Mouse (Mus musculus): ENCODE results near the gene Nxf3.

The Nxf3 gene

DNA sequence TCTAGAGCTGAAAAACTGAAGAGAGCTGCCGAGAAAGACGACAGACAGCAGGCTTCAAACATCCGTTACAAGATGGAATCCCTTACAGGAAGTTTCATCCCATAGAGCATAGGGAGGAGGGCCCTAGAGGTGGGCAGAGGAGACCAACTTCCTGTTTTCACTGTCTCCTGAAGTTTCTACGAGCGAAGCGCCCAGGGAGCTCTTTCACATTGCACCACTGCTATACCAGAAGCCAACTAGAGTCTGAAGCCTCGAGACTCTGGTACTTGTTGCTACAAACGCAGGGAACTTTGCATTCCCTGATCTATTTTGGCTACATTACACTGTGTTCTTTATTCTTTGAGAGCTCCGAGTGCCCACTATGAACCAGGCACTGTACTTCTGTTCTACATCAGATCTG is at the start of gene Nxf3:
TSS of gene Nxf3 (minus strand) at position 101 of the 400 bp plus-strand sequence.
- no peak for DNase-seq

DNA sequence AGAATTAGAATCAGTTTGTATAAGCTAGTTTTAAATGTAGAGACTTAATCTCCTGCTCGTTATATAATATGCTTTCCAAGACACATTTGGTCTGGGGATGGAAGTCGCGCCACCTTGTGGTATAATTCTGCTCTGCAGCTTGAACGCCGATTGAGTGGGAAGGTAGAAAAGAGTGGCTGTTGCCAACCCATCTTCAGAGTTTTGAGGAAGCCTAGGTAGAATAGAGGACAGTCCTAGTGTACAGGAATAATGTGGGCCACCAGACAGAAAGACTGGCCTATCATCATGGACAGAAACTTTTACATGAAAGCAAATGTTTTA is 42.6 kb upstream of the Nxf3 start:
- peak; percentile 19 to 59 for DNase-seq

DNA sequence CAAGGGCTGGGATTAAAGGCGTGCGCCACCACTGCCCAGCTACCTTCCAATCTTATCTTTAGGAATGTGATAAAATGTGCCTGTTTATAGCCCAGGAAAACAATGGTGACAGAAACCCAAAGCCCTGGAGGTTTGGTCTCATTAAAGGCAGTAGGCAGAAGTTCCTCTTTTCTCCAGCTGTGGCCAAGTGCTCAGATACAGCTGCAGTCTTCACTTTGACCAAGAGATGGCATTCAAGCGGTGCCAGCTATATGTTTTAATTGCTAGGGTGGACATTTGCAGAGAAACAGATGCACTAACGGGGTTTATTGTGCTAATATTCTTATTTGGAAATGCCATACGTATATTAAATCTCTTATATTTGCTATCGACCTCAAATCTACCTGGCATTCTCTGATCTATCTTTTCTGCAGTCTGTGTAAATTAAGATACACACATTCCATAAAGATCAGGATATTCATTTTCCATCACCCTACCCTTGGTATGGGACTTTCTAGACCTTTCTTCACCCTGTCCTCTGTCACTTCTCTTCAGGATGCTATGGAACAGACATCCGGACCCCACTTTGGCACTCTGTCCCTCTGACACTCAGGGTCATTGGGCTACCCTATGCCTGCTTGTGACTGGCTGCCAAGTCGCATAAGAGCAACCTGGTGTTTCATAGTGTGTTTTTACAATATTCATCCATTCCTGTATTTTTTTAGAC is 42.1 kb upstream of the Nxf3 start:
- DNase-seq, result no peak

DNA sequence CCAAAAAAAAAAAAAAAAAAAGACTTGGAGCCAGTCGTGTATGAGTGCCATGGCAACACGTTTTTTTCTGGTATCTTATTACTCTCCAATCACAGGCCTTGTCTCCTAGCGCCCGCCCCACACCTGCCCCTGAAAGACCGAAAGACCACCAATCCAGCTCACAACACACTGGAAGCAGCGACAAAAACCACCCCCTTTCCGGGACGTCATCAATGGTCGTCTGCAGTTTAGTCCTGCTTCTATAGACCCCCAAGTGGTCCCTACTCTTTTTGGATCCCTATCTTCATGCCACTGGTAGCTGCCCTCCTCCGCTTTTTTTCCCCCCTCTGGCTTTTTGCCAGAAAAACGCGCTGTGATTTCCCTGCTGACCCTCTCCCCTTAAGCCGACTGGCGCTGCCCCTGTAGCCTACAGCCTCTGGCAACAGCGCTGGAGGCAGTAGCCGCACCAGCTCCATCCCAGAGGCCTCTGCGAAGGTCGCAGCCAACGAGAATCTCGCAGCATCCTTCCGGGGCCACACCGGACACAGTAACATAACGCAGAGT is 30.4 kb upstream of the Nxf3 start:
- no peak for DNase-seq

DNA sequence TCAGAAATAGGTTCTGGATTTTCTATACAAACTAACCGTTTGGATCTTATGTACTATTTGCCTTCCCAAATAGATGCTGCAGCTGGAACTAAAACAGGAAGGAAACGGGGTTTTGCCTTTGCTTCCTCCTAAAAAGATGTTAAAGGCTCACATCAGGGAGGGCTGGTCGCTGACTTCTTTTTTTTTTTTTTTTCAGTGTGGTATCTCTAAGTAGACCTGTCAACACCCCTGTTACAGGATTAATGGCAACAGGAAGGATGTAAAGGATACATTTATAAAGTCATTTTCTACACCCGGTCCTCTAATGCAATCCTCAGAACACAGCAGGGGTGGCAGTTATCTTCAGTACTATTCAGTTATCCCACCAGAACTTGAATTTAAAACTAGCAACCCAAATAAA is 30.0 kb upstream of the Nxf3 start:
- no peak for DNase-seq

DNA sequence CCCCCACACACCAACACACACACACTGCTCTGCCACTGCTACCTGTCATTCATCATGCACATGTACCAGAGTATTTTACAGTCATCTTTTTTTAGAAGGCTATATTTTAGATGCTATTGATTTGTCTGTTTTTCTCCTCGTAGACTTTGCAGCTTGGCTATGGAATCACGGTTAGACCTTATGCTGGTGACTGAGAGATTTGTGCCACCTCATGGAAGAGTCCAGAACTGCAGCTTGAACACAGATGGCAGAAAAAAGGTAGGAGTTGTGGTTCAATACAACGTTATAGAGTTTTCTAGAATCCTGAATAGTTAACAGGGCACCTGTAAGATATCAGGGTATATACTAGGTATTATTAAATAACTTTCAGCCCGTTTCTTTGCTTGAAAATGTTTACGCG is 22.9 kb upstream of the Nxf3 start:
- peak; percentile 9 to 70 for DNase-seq

DNA sequence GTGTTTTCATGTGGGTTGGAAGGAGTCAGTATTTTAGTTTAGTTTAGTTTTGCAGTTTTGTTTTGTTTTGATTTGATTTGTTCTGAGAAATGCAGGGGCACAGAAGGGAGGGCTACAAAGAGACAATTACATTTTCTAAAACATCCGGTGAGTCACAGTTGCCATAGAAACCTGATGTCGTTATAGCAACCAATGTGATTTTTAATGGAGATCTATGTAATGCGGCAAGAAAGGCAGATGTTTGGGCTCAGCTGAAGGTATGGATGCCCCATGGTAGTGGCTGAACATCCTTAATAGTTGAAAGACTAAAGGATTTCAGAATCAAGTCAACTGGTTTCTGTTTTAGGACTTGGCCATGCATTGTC is 19.7 kb upstream of the Nxf3 start:
- no peak for DNase-seq

DNA sequence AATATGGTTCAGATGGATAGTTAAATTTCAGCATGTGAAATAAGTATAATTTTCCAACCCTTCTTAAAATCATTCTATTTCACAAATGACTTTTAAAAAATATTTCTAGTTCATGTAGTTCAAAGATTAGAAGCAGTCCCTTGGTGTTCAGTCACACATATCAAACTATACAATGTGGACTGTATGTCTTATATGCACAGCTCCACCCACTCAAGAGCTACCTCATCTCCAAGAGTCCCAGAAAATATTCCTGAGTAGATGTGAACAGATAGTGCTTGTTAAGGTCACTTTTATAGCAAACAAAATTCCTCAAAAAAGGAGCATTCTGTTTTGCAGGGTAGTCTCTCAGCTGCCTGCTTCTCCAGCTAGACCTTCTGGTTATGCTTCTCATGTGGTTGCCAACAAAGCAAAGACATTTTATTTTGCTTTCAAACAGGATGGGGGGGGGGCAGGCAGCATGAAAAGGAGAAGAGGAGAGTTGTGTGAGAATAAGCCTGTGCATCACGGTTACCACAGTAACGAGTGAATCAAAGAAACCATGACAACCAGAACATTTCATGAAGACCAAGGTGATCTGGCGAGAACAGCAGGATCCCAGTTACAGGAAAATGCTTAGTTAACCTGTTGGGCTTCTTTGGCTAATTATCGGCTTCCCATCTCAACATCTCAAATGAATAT is 19.1 kb upstream of the Nxf3 start:
- no peak for DNase-seq

DNA sequence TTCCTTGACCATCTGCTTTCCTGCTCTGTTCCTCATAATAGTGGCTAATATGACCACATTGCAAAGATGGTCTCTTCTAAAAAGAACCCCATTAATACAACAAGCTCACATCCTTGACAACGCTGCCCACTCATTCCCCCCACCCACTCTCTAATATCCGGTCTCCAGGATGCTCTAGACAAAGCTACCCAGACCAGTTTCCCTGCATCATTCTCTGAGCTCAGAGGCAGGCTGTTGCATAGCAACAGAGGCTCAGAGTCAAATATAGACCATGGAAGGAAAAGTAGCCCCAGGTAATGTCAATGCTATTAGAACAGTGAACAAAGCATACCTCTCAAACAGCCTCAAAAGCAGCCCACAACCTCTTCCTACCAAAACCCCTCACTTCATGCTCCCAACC is 9.4 kb upstream of the Nxf3 start:
- no peak for DNase-seq

DNA sequence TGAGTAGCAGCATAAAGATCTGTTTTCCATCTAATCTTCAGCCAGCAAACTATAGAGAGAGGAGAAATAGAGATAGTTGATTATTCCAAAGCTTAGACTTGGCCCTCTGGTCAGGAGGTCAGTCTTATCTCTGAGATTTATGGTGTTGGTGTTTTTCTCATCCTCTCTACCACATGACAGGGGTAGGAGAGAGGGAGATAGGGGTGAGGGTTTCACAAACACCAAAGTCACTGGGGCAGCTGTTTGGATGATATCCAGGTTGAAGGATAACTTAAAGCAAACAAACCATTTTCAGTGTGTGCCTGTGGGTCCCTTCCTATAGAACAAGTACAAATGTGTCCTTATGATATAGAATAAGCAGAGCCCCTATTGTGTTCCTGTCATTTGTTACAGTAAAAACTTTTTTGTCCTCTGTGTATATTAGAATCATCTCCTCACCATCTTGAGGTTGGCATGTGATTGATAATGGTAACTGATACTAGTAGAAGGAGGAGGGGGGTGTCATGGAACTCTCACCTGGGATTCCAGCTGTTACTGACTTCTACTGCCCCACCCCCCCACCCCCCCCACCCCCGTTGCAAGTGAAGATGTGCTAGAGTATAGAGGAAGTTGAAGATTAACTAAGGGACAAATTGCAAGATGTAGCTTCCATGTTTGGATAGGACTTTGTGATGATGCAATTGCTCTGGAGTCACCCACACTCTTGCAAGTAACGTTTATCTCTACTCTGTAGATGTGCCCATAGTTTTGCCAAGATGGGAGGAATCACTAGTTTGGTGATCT is 7.6 kb upstream of the Nxf3 start:
- DNase-seq, result no peak

DNA sequence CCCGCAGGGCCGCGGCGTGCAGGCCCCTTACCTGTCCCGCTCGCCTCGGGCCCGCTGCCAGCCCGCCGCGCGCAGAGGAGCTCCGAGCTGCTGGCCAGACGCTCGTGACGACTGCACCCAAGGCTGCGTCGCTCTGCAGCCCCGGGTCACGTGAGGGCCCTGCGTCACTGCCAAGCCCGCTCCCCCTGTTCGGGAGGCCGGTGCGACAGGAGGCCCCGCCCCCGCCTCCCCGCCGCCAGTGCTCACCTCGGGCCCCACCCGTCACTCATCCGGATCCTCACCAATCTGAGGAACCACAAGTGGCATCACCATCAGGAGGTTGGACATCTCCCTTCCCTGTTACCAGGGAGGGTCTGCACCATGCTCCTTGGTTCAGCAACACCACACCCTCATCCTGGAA is 17.0 kb downstream of the Nxf3 start, which contains the start of gene Bex2:
TSS of gene Bex2 (minus strand) at position 217 of the 400 bp plus-strand sequence.
- DNase-seq, result peak in 1 of 2 experiments; percentile 1

DNA sequence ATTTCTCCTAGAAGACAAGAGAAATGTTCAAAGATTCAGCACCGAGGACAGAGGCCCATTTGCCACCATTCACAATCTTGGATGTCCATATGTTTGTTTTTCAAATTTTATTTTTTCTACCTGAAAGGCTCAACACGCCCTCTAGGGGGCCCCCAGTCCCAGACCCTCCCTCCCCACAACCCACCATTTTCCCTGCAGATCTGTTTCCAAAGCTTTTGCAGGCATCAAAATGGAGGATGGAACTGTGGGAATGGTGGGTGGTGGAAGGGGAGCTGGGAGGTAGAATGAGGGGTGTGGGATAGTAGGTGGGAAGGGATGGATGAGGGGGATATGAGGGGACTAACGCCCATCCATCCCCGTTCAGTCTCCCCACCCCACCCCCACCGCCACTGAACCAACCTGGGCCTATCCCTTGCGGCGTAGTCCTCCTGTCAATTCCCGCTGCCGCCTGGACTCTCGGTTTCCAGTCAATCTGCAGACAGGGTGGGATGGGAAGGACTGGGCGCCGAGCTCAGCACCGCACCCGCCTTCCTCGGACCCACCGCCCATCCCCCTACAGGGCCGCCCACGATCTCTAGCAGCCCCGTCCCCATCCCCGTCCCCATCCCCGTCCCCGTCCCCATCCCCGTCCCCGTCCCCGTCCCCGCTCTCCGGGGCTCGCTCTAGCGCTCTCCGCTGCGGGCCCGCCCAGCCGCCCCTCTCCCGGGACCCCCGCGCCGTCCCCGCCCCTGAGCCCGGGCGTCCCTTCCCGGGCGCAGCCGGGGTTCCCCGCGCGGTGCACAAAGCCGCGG is 17.7 kb downstream of the Nxf3 start:
- peak in 1 of 2 experiments; percentile 4 for DNase-seq

DNA sequence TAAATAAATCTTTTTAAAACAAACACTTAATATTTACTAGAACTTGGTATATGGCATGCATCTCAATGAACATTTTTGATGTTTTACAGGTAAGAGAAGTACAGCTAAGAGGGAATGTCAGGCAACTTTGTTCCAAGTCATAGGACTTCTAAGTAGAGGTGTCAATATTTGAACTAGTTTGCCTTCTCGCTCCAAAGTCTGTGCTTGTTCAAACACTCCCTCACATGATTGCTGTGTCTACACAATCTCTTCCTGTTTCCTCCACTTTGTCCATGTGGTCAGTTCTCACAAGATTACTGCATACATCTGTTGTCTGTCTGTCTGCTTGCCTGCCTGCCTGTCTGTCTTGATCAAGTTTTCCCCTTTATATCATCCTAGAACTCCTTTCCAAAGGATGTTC is 24.4 kb downstream of the Nxf3 start:
- no peak for DNase-seq

DNA sequence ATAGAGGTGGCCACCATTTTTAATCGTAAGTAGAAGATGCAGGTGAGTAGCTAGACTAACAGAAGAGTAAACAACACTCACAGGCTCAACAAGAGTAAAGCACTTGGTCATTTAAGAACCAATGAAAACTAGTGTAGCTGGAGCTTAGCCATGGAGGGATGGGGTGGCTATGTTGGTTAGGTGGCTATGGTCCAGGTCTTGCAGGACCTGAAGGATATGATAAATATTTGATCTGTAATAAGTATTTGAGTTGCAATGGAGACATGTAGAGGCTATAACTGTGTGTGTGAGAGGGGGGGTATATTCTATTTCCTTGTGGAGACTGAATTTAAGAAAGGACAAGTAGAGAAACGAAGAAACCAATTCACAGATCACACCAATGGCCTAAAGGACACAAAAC is 33.8 kb downstream of the Nxf3 start:
- DNase-seq, result no peak

DNA sequence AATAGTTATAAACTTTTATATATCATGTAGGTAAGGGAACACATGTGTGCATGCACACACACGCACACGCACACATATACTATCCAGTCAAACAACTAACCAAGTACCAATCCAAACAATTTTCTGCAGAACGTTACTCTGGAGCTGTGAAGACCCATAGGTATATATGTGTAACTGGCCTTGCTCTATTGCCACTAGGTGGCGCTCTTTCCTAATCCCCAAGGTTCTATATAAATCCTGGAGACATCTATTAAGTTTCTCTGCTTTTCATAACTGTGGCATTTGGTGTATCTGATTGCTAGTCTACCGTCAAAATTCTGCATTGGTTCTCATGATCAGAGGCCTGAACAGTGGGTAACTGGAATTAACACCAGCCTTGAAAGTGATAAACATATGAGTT is 37.5 kb downstream of the Nxf3 start:
- peak; percentile 59 to 70 for DNase-seq

DNA sequence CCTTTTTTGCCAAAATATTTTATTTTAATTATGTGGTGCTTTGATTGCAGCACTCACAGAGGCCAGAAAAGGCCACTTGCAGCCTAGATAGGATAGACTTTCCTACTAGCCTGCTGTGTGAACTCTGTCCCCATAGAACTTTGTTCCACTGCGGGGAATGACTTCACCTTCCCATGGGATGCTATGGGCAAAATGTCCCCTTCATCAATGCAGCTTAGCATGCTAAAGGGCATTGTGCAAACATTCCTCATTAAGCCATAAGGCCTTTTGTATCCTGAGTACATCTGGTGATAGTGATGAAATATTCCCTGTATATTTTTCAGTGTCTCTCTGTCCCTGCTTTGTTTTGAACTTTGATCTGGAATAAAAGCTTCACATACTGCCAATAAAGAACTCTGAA is 41.3 kb downstream of the Nxf3 start:
- no peak for DNase-seq

DNA sequence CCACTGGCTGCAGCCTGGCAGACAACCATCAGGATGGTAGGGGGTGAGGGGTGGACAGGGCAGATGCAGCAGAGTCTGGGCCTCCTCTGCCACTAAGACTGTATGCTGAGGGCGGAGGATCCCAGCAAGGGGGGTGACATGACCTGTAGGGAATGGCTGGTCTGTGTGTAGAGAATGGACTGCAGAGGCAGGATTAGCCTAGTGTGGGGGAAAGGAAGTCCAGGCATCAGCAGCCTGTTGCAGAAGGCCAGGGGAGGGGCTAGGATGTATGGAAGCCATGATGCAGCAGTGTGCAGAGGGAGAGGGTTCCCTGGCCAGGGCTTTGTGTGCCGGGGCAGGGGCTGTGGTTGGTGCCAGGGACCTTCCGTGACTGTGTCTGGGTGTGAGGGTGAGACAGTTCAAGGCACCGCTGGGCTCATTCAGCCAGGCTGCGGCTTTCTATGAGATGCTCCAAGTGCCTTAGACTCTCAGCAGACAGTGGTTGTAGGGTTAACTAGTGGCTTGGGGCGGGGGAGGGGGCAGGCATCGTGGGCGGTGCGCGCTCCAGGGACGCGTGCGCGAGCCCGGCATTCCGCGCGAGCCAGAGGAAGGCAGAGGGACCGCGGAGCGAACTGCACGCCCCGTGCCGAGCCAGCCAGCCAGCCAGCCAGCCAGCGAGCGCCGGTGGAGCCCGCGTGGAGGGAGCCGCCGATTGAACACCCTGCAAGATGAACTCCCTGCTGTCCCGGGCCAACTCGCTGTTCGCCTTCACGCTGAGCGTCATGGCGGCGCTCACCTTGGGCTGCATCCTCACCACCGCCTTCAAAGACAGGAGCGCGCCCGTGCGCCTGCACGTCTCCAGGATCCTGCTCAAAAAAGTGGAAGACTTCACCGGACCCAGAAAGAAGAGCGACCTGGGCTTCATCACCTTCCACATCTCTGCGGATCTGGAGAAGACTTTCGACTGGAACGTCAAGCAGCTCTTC is 52.0 kb downstream of the Nxf3 start, which contains the start of gene Arxes1:
TSS of gene Arxes1 (plus strand) at position 569 of the 965 bp plus-strand sequence.
- peak; percentile 1 to 14 for DNase-seq

DNA sequence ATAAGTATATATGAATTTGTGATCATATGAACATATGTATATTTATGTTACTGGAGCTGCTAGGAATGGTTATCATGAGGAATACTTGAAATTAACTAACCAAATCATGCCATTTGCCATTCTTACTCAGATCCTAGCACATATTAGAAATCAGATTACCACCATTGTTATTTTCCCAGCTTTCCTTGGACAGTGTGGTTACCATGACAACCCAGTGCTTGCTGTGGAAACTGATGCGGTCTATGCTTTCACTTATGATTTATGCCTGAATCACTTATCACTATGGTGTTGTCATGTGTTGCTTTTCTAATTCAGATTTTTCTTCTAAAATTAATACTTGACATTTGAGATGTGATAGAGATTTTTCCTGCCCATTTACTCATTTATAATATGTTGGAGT is 54.7 kb downstream of the Nxf3 start:
- no peak for DNase-seq
